8 mouse cellular contexts compared by ENCODE assay signal in the genomic region with DNA sequence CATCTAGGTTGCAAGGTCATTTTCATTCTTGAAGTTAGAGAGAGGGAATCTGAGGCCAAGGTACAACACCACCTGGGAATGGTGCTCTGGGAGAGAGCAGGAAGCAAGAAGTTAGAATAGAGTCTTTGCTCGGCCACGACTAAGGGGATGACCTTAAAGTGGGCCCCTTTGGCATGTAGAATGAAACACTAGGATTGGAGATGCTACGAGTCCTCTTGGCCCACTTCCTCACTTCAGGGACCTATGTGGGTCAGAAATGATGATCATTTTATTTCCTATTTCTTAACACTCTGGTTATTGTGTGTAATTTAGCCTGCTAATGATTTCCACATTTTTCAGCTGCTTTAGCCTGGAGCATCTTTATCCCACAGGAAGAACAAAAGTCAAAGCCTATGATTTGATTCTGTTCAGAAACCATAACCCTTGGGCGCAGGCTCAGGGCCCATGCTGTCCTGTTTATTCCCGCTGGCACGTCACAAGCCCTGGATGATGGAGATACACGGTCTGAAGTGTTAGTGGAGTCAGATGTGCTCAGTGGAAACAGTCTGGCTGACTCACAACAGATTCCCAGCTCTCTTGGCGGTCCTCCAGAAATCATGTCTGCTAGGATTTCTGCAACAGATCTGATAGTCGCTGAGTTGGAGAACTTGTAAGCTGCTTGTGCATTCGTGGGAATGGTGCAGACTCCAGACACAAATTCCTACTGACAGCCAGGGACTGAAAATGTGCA.
DNase-seq lines count a peak whose midpoint lies in the region; ATAC-seq lines count a peak whose summit lies in the region.

No protein-coding gene starts in this region.

- WGBS in forebrain, embryonic 14.5 days = 71% methylated on average over 10 of the region's 10 CpGs
- WGBS in forebrain, embryonic 11.5 days = 80% methylated on average over 10 of the region's 10 CpGs
- WGBS in limb, embryonic 15.5 days = 33% methylated on average over 10 of the region's 10 CpGs
- WGBS in stomach, embryonic 15.5 days = 42% methylated on average over 10 of the region's 10 CpGs
- WGBS in kidney, embryonic 16.5 days = 70% methylated on average over 10 of the region's 10 CpGs

- H3K4me3 ChIP-seq in forebrain, embryonic 14.5 days (ENCODE audit: low read depth, low read length) = no peak overlapping the region
- no peak overlapping the region for H3K4me3 ChIP-seq in forebrain, embryonic 11.5 days (ENCODE audit: low read depth, low read length)
- no peak overlapping the region for H3K4me3 ChIP-seq in limb, embryonic 15.5 days
- no peak overlapping the region for H3K4me3 ChIP-seq in stomach, embryonic 15.5 days (replicated peaks)
- H3K4me3 ChIP-seq in kidney, embryonic 16.5 days (ENCODE audit: low read length) = no peak overlapping the region

- peak; percentile 65; the same call in 1 of the 2 replicates for ATAC-seq in forebrain, embryonic 14.5 days
- no peak for ATAC-seq in forebrain, embryonic 11.5 days (replicated peaks; ENCODE audit: low FRiP score)
- peak; percentile 86 for ATAC-seq in limb, embryonic 15.5 days (ENCODE audit: insufficient number of reproducible peaks, low FRiP score, low TSS enrichment, low read depth)
- ATAC-seq in stomach, embryonic 15.5 days (ENCODE audit: insufficient read depth, low FRiP score, low read depth) = peak; percentile 72; the same call in 1 of the 2 replicates
- ATAC-seq in kidney, embryonic 16.5 days (ENCODE audit: low FRiP score, low TSS enrichment) = no peak

- H3K27me3 ChIP-seq in forebrain, embryonic 14.5 days (replicated peaks; ENCODE audit: control insufficient read depth, insufficient read depth, low read length) = no peaks in the 10 kb centered on the region
- H3K27me3 ChIP-seq in forebrain, embryonic 11.5 days (ENCODE audit: control insufficient read depth, insufficient read depth, low read length) = no peaks in the 10 kb centered on the region
- H3K27me3 ChIP-seq in limb, embryonic 15.5 days = no peaks in the 10 kb centered on the region
- no peaks in the 10 kb centered on the region for H3K27me3 ChIP-seq in stomach, embryonic 15.5 days (replicated peaks)
- H3K27me3 ChIP-seq in kidney, embryonic 16.5 days (ENCODE audit: insufficient read depth, low read length) = no peaks in the 10 kb centered on the region

- H3K9ac ChIP-seq in forebrain, embryonic 14.5 days (ENCODE audit: low read length) = no peak overlapping the region
- H3K9ac ChIP-seq in forebrain, embryonic 11.5 days (ENCODE audit: low read length) = no peak overlapping the region
- H3K9ac ChIP-seq in limb, embryonic 15.5 days = no peak overlapping the region
- no peak overlapping the region for H3K9ac ChIP-seq in stomach, embryonic 15.5 days
- no peak overlapping the region for H3K9ac ChIP-seq in kidney, embryonic 16.5 days (replicated peaks; ENCODE audit: low read length)

- H3K36me3 ChIP-seq in forebrain, embryonic 14.5 days (ENCODE audit: control insufficient read depth, insufficient read depth, low read length) = no peaks in the 10 kb centered on the region
- H3K36me3 ChIP-seq in forebrain, embryonic 11.5 days (ENCODE audit: control insufficient read depth, insufficient read depth, low read length) = no peaks in the 10 kb centered on the region
- no peaks in the 10 kb centered on the region for H3K36me3 ChIP-seq in limb, embryonic 15.5 days
- no peaks in the 10 kb centered on the region for H3K36me3 ChIP-seq in stomach, embryonic 15.5 days
- H3K36me3 ChIP-seq in kidney, embryonic 16.5 days (ENCODE audit: insufficient read depth, low read length) = no peaks in the 10 kb centered on the region

- peaks cover 9% of the 10 kb centered on the region for H3K4me1 ChIP-seq in forebrain, embryonic 14.5 days (ENCODE audit: control insufficient read depth, insufficient read depth, low read length)
- no peaks in the 10 kb centered on the region for H3K4me1 ChIP-seq in forebrain, embryonic 11.5 days (replicated peaks; ENCODE audit: control insufficient read depth, insufficient read depth, low read length)
- H3K4me1 ChIP-seq in limb, embryonic 15.5 days = peaks cover 14% of the 10 kb centered on the region
- H3K4me1 ChIP-seq in stomach, embryonic 15.5 days = peaks cover 7% of the 10 kb centered on the region; the same call in 1 of the 2 replicates
- H3K4me1 ChIP-seq in kidney, embryonic 16.5 days (ENCODE audit: insufficient read depth, low read length) = no peaks in the 10 kb centered on the region

- H3K27ac ChIP-seq in forebrain, embryonic 14.5 days (ENCODE audit: low read depth, low read length) = no peak overlapping the region
- H3K27ac ChIP-seq in forebrain, embryonic 11.5 days (ENCODE audit: low read depth, low read length) = no peak overlapping the region
- H3K27ac ChIP-seq in limb, embryonic 15.5 days = peak overlapping the region; percentile 3; the same call in 1 of the 2 replicates
- peak overlapping the region; percentile 31; the same call in 1 of the 2 replicates for H3K27ac ChIP-seq in stomach, embryonic 15.5 days
- H3K27ac ChIP-seq in kidney, embryonic 16.5 days (ENCODE audit: low read length) = no peak overlapping the region

- H3K4me2 ChIP-seq in forebrain, embryonic 14.5 days (ENCODE audit: low read length) = no peak overlapping the region
- H3K4me2 ChIP-seq in forebrain, embryonic 11.5 days (ENCODE audit: low read depth, low read length, severe bottlenecking) = no peak overlapping the region
- H3K4me2 ChIP-seq in limb, embryonic 15.5 days = no peak overlapping the region
- H3K4me2 ChIP-seq in stomach, embryonic 15.5 days = no peak overlapping the region
- no peak overlapping the region for H3K4me2 ChIP-seq in kidney, embryonic 16.5 days (replicated peaks; ENCODE audit: low read depth, low read length)

- H3K9me3 ChIP-seq in forebrain, embryonic 14.5 days (replicated peaks; ENCODE audit: control insufficient read depth, low read length) = no peaks in the 10 kb centered on the region
- H3K9me3 ChIP-seq in forebrain, embryonic 11.5 days (ENCODE audit: control insufficient read depth, low read length) = no peaks in the 10 kb centered on the region
- no peaks in the 10 kb centered on the region for H3K9me3 ChIP-seq in limb, embryonic 15.5 days
- H3K9me3 ChIP-seq in stomach, embryonic 15.5 days = no peaks in the 10 kb centered on the region
- no peaks in the 10 kb centered on the region for H3K9me3 ChIP-seq in kidney, embryonic 16.5 days (ENCODE audit: low read length)

- peak; percentile 92 for DNase-seq in forebrain, embryonic 14.5 days (ENCODE audit: low spot score)
- DNase-seq in forebrain, embryonic 11.5 days (ENCODE audit: low spot score) = no peak
- DNase-seq in adrenal gland, postnatal 14 days = peak; percentile 68
- DNase-seq in frontal cortex, postnatal 10 days (ENCODE audit: low spot score in 2 of 2) = peak; percentile 59 to 65
- peak; percentile 71 for DNase-seq in heart, postnatal 4 days

Comparison
In these comparisons a context has a peak if more than half of its experiments do, and no peak if none do; other contexts are left out.
1. ATAC-seq: peak in forebrain, embryonic 14.5 days (single experiment), limb, embryonic 15.5 days (single experiment) and stomach, embryonic 15.5 days (single experiment); none in forebrain, embryonic 11.5 days (single experiment) and kidney, embryonic 16.5 days (single experiment).
2. H3K27ac ChIP-seq: peak in limb, embryonic 15.5 days (single experiment) and stomach, embryonic 15.5 days (single experiment); none in forebrain, embryonic 14.5 days (single experiment), forebrain, embryonic 11.5 days (single experiment) and kidney, embryonic 16.5 days (single experiment).